Mouse (Mus musculus) MEL (cell line): ENCODE data around the gene Pigk. TPM values are rescaled to one million over a fixed set of nuclear protein-coding genes. Genes with fewer than 3 reads are reported as not detected.

Source experiments
- DNase-seq: peaks from one replicate; pipeline ENCODE4 v3.0.0; 2011; ENCODE audit warnings: low read depth, low spot score
- H3K27ac ChIP-seq: 2 replicates; pipeline ENCODE4 v1.5.1; 2012; ENCODE audit warnings: low read depth, mild to moderate bottlenecking, control low read depth, low read length, moderate library complexity; ENCODE audit not compliant: control insufficient read depth
- H3K27me3 ChIP-seq, 2 experiments: fragments of 150-350 bp in 1 of 2; sonication (generic) in 1 of 2; 2 replicates each; pipeline ENCODE4 v1.6.1; 2012; ENCODE audit warnings: low read length in 2 of 2, mild to moderate bottlenecking in 2 of 2, improper control_type of control experiment in 1 of 2, moderate library complexity in 1 of 2; ENCODE audit not compliant: insufficient read depth in 2 of 2, control insufficient read depth in 1 of 2
- H3K36me3 ChIP-seq, 2 experiments: 2 replicates each; pipeline ENCODE4 v1.6.1; 2012 to 2014; ENCODE audit warnings: low read length in 2 of 2, improper control_type of control experiment in 1 of 2, inconsistent platforms in 1 of 2, mild to moderate bottlenecking in 1 of 2; ENCODE audit not compliant: insufficient read depth in 2 of 2, control insufficient read depth in 1 of 2
- H3K4me1 ChIP-seq, 2 experiments: fragments of 150-350 bp in 1 of 2; sonication (generic) in 1 of 2; 2 replicates each; pipeline ENCODE4 v1.6.1; 2012; ENCODE audit warnings: low read length in 2 of 2, improper control_type of control experiment in 1 of 2, mild to moderate bottlenecking in 1 of 2; ENCODE audit not compliant: insufficient read depth in 2 of 2, control insufficient read depth in 1 of 2
- H3K4me3 ChIP-seq, 2 experiments: fragments of 150-350 bp in 1 of 2; sonication (generic) in 1 of 2; 2 replicates each; pipeline ENCODE4 v1.5.1; 2012; ENCODE audit warnings: low read depth in 2 of 2, low read length in 2 of 2, mild to moderate bottlenecking in 2 of 2, moderate library complexity in 2 of 2, control low read depth in 1 of 2, improper control_type of control experiment in 1 of 2; ENCODE audit not compliant: control insufficient read depth in 1 of 2, insufficient read depth in 1 of 2
- H3K79me2 ChIP-seq: 2 replicates; pipeline ENCODE4 v1.6.1; 2012; ENCODE audit warnings: mild to moderate bottlenecking, low read length, moderate library complexity; ENCODE audit not compliant: control insufficient read depth, poor library complexity, insufficient read depth
- H3K9ac ChIP-seq: 2 replicates; pipeline ENCODE4 v1.6.1; 2012; ENCODE audit warnings: low read depth, mild to moderate bottlenecking, control low read depth, low read length, moderate library complexity; ENCODE audit not compliant: control insufficient read depth, poor library complexity, severe bottlenecking
- H3K9me3 ChIP-seq: fragments of 150-350 bp; sonication (generic); replicated peaks from 2 replicates; pipeline ENCODE4 v1.6.1; 2012; ENCODE audit warnings: mild to moderate bottlenecking, low read length, improper control_type of control experiment, moderate library complexity; ENCODE audit not compliant: insufficient read depth
- BHLHE40 ChIP-seq: IDR thresholded peaks from 2 replicates; pipeline ENCODE4 v1.6.1; 2012; ENCODE audit warnings: low read depth, mild to moderate bottlenecking, inconsistent platforms, low read length, improper control_type of control experiment, borderline replicate concordance
- GABPA ChIP-seq: IDR thresholded peaks from 2 replicates; pipeline ENCODE4 v1.6.1; 2012; ENCODE audit warnings: low read depth, mild to moderate bottlenecking, inconsistent platforms, low read length, improper control_type of control experiment, moderate library complexity
- HCFC1 ChIP-seq: IDR thresholded peaks from 2 replicates; pipeline ENCODE4 v1.6.1; 2012; ENCODE audit warnings: low read depth, mild to moderate bottlenecking, inconsistent platforms, low read length, improper control_type of control experiment, moderate library complexity
- MYC ChIP-seq: IDR thresholded peaks from 2 replicates; pipeline ENCODE4 v1.6.1; 2011; ENCODE audit warnings: low read depth, mild to moderate bottlenecking, low read length, improper control_type of control experiment, moderate library complexity
- POLR2A ChIP-seq, 2 experiments: IDR thresholded peaks; 2 replicates each; pipeline ENCODE4 v1.6.1; 2011 to 2012; ENCODE audit warnings: low read length in 2 of 2, mild to moderate bottlenecking in 2 of 2, control low read depth in 1 of 2, improper control_type of control experiment in 1 of 2, low read depth in 1 of 2, moderate library complexity in 1 of 2; ENCODE audit not compliant: control insufficient read depth in 1 of 2, insufficient read depth in 1 of 2, poor library complexity in 1 of 2
- RAD21 ChIP-seq: IDR thresholded peaks from 2 replicates; pipeline ENCODE4 v1.6.1; 2011; ENCODE audit warnings: mild to moderate bottlenecking, low read depth, low read length, improper control_type of control experiment
- RCOR1 ChIP-seq: IDR thresholded peaks from 2 replicates; pipeline ENCODE4 v1.6.1; 2012; ENCODE audit warnings: low read depth, mild to moderate bottlenecking, inconsistent platforms, low read length, improper control_type of control experiment
- SMC3 ChIP-seq: IDR thresholded peaks from 2 replicates; pipeline ENCODE4 v1.6.1; 2011; ENCODE audit warnings: low read depth, low read length, improper control_type of control experiment
- TCF12 ChIP-seq: IDR thresholded peaks from 2 replicates; pipeline ENCODE4 v1.6.1; 2014; ENCODE audit warnings: low read depth, mild to moderate bottlenecking, inconsistent platforms, low read length, improper control_type of control experiment, moderate library complexity
- USF1 ChIP-seq: IDR thresholded peaks from 2 replicates; pipeline ENCODE4 v1.6.1; 2014; ENCODE audit warnings: low read depth, mild to moderate bottlenecking, inconsistent platforms, low read length, improper control_type of control experiment, moderate library complexity
- ZNF384 ChIP-seq: IDR thresholded peaks from 2 replicates; pipeline ENCODE4 v1.6.1; 2012; ENCODE audit warnings: low read depth, mild to moderate bottlenecking, inconsistent platforms, low read length, improper control_type of control experiment
- polyA plus RNA-seq, 2 experiments: library from polyadenylated mRNA; stranded (reverse) in 1 of 2; unstranded in 1 of 2; fragments of >175 nt in 1 of 2; fragments of >200 nt in 1 of 2; gene quantifications; 2 replicates each; pipeline versions ENCODE4 v1.2.1 to v1.2.4; 2012; ENCODE audit warnings: low replicate concordance in 2 of 2, low read depth in 1 of 2; ENCODE audit not compliant: insufficient read length in 2 of 2, insufficient read depth in 1 of 2, missing spikeins in 1 of 2
- total RNA-seq: library from RNA; depleted of rRNA; stranded (reverse); fragments of 300-350 nt; gene quantifications from 2 replicates; pipeline ENCODE4 v1.2.3, GENCODE M21; 2012

The Pigk gene
- total and polyA plus RNA-seq, 3 experiments: 14.6 to 17.8 TPM; not detected in 1

GRCm38 (mm10) chr3:152914376-152914775 is 200.5 kb downstream of the Pigk start:
- TF ChIP-seq TCF12: no peak
- TF ChIP-seq HCFC1: no peak
- TF ChIP-seq RCOR1: no peak
- TF ChIP-seq SMC3: no peak
- TF ChIP-seq RAD21: no peak
- TF ChIP-seq USF1: no peak
- no peak for TF ChIP-seq BHLHE40
- no peak for TF ChIP-seq GABPA
- no peak overlapping the region for H3K4me3 ChIP-seq
- no peaks in the 10 kb centered on the region for H3K36me3 ChIP-seq
- DNase-seq: no peak
- H3K9ac ChIP-seq: no peak overlapping the region
- no peaks in the 10 kb centered on the region for H3K79me2 ChIP-seq
- no peak overlapping the region for H3K27ac ChIP-seq
- H3K9me3 ChIP-seq: no peaks in the 10 kb centered on the region
- H3K4me1 ChIP-seq: peaks cover 0 to 14% of the 10 kb centered on the region in 2 experiments; a peak in 1 of 4 replicates
- no peaks in the 10 kb centered on the region; a peak in 1 of 4 replicates for H3K27me3 ChIP-seq

GRCm38 (mm10) chr3:152917579-152917978 is 203.7 kb downstream of the Pigk start:
- DNase-seq: no peak
- TF ChIP-seq MYC: 0 out of 2 replicates have a peak, but pooled peaks have one; percentile 21
- TF ChIP-seq USF1: no peak

GRCm38 (mm10) chr3:152919101-152919500 is 205.2 kb downstream of the Pigk start:
- H3K4me1 ChIP-seq: peaks cover 0 to 7% of the 10 kb centered on the region in 2 experiments; a peak in 3 of 4 replicates
- DNase-seq: no peak
- no peaks in the 10 kb centered on the region for H3K9me3 ChIP-seq
- no peak overlapping the region for H3K9ac ChIP-seq
- H3K27ac ChIP-seq: no peak overlapping the region
- TF ChIP-seq POLR2A (IDR thresholded peaks at IDR 0.05; ENCODE audit: control insufficient read depth in 1 of 2, insufficient read depth in 1 of 2, low read depth in 1 of 2, low read length in 2 of 2, poor library complexity in 1 of 2) (no peak), ZNF384 (no peak), RCOR1 (no peak)
- TF ChIP-seq, all 39 proteins: peak for 0
- Histone ChIP-seq H3K4me3 (no peak overlapping the region), H3K79me2 (no peaks in the 10 kb centered on the region), H3K36me3 (peaks cover 0 to 2% of the 10 kb centered on the region in 2 experiments; a peak in 1 of 4 replicates), H3K27me3 (no peaks in the 10 kb centered on the region; a peak in 1 of 4 replicates)

More at GRCm38 (mm10) chr3:152917579-152917978, 203.7 kb downstream of the Pigk start:
- H3K27me3 ChIP-seq: no peaks in the 10 kb centered on the region; a peak in 1 of 4 replicates
- H3K9me3 ChIP-seq: no peaks in the 10 kb centered on the region
- H3K4me1 ChIP-seq: peaks cover 0 to 13% of the 10 kb centered on the region in 2 experiments; a peak in 3 of 4 replicates
- H3K4me3 ChIP-seq: no peak overlapping the region
- no peaks in the 10 kb centered on the region for H3K79me2 ChIP-seq
- H3K9ac ChIP-seq: no peak overlapping the region
- H3K36me3 ChIP-seq: peaks cover 0 to 2% of the 10 kb centered on the region in 2 experiments; a peak in 1 of 4 replicates
- no peak overlapping the region for H3K27ac ChIP-seq
